Mouse (Mus musculus) CH12.LX (cell line): Measurements from ENCODE around the gene Tacc3. TPM values are rescaled to one million over a fixed set of nuclear protein-coding genes. Genes with fewer than 3 reads are reported as not detected.

Experiments
- DNase-seq: peaks from one replicate; pipeline ENCODE4 v3.0.0-alpha.2; 2013; ENCODE audit errors: extremely low read depth
- H3K27ac ChIP-seq: 2 replicates; pipeline ENCODE4 v1.5.1; 2012; ENCODE audit warnings: low read depth, mild to moderate bottlenecking, control low read depth, moderate library complexity; ENCODE audit not compliant: insufficient read depth
- H3K27me3 ChIP-seq: replicated peaks from 2 replicates; pipeline ENCODE3; 2012; ENCODE audit warnings: inconsistent platforms
- H3K36me3 ChIP-seq, 2 experiments: replicated peaks in 1 of 2; 2 replicates each; pipeline versions ENCODE3 to v1.6.1; 2012; ENCODE audit warnings: inconsistent platforms in 1 of 2, low read length in 1 of 2, mild to moderate bottlenecking in 1 of 2, mixed read lengths in 1 of 2, moderate library complexity in 1 of 2; ENCODE audit not compliant: control insufficient read depth in 1 of 2, insufficient read depth in 1 of 2
- H3K4me1 ChIP-seq, 2 experiments: 2 replicates each; pipeline ENCODE4 v1.6.1; 2012; ENCODE audit warnings: inconsistent platforms in 1 of 2, moderate library complexity in 1 of 2; ENCODE audit not compliant: insufficient read depth in 2 of 2, control insufficient read depth in 1 of 2
- H3K4me2 ChIP-seq: 2 replicates; pipeline ENCODE4 v1.6.1; 2012; ENCODE audit warnings: low read depth, mild to moderate bottlenecking, control low read depth; ENCODE audit not compliant: poor library complexity, insufficient read depth, severe bottlenecking
- H3K4me3 ChIP-seq, 3 experiments: fragments of 150-350 bp in 1 of 3; sonication (generic) in 1 of 3; replicated peaks in 1 of 3; 2 replicates each; pipeline versions ENCODE3 to v1.5.1; 2011 to 2012; ENCODE audit warnings: low read depth in 2 of 3, low read length in 2 of 3, mild to moderate bottlenecking in 2 of 3, moderate library complexity in 2 of 3, control low read depth in 1 of 3, improper control_type of control experiment in 1 of 3, inconsistent platforms in 1 of 3, mixed read lengths in 1 of 3; ENCODE audit not compliant: poor library complexity in 1 of 3
- H3K79me2 ChIP-seq: replicated peaks from 2 replicates; pipeline ENCODE4 v1.6.1; 2012; ENCODE audit warnings: mild to moderate bottlenecking, moderate library complexity; ENCODE audit not compliant: control insufficient read depth, poor library complexity, insufficient read depth, severe bottlenecking; ENCODE audit errors: extremely low read depth
- H3K9ac ChIP-seq: 2 replicates; pipeline ENCODE4 v1.6.1; 2012; ENCODE audit warnings: low read depth, mild to moderate bottlenecking, control low read depth, moderate library complexity; ENCODE audit not compliant: insufficient read depth
- H3K9me3 ChIP-seq: replicated peaks from 2 replicates; pipeline ENCODE3; 2012; ENCODE audit warnings: low read length, inconsistent platforms, mixed read lengths
- BHLHE40 ChIP-seq: IDR thresholded peaks from 2 replicates; pipeline ENCODE4 v1.6.1; 2011; ENCODE audit warnings: mild to moderate bottlenecking, low read depth, low read length, improper control_type of control experiment
- CHD1 ChIP-seq: IDR thresholded peaks from 2 replicates; pipeline ENCODE4 v1.6.1; 2012; ENCODE audit warnings: low read depth, low read length, improper control_type of control experiment, inconsistent platforms
- CHD2 ChIP-seq: IDR thresholded peaks from 2 replicates; pipeline ENCODE4 v1.6.1; 2011; ENCODE audit warnings: low read length, improper control_type of control experiment
- CTCF ChIP-seq, 2 experiments: IDR thresholded peaks in 1 of 2; conservative IDR thresholded peaks in 1 of 2; 2 replicates each; pipeline ENCODE4 v1.5.1; 2011 to 2012; ENCODE audit warnings: low read depth in 2 of 2, low read length in 2 of 2, improper control_type of control experiment in 1 of 2, inconsistent platforms in 1 of 2, mild to moderate bottlenecking in 1 of 2, moderate library complexity in 1 of 2
- E2F4 ChIP-seq: IDR thresholded peaks from 2 replicates; pipeline ENCODE4 v1.6.1; 2011; ENCODE audit warnings: low read depth, low read length, improper control_type of control experiment; ENCODE audit not compliant: insufficient replicate concordance
- EP300 ChIP-seq: IDR thresholded peaks from 2 replicates; pipeline ENCODE4 v1.6.1; 2011; ENCODE audit warnings: low read length, improper control_type of control experiment
- ETS1 ChIP-seq: conservative IDR thresholded peaks from 2 replicates; pipeline ENCODE4 v1.6.1; 2012; ENCODE audit warnings: low read depth, mild to moderate bottlenecking, inconsistent platforms, low read length, improper control_type of control experiment, moderate library complexity
- HCFC1 ChIP-seq: IDR thresholded peaks from 2 replicates; pipeline ENCODE4 v1.6.1; 2012; ENCODE audit warnings: low read depth, mild to moderate bottlenecking, inconsistent platforms, low read length, improper control_type of control experiment
- JUND ChIP-seq: conservative IDR thresholded peaks from 2 replicates; pipeline ENCODE4 v1.6.1; 2011; ENCODE audit warnings: low read depth, low read length, improper control_type of control experiment
- MAX ChIP-seq: IDR thresholded peaks from 2 replicates; pipeline ENCODE4 v1.6.1; 2011; ENCODE audit warnings: low read length, improper control_type of control experiment
- MEF2A ChIP-seq: IDR thresholded peaks from 2 replicates; pipeline ENCODE4 v1.6.1; 2014; ENCODE audit warnings: low read depth, mild to moderate bottlenecking, inconsistent platforms, low read length, improper control_type of control experiment, borderline replicate concordance
- NRF1 ChIP-seq: IDR thresholded peaks from 2 replicates; pipeline ENCODE4 v1.6.1; 2014; ENCODE audit warnings: low read depth, mild to moderate bottlenecking, inconsistent platforms, low read length, improper control_type of control experiment, moderate library complexity
- PAX5 ChIP-seq: IDR thresholded peaks from 2 replicates; pipeline ENCODE4 v1.6.1; 2012; ENCODE audit warnings: low read length, inconsistent platforms, mixed read lengths
- POLR2AphosphoS2 ChIP-seq: IDR thresholded peaks from 2 replicates; pipeline ENCODE4 v1.6.1; 2011; ENCODE audit warnings: low read depth, low read length, improper control_type of control experiment
- SIN3A ChIP-seq: IDR thresholded peaks from 2 replicates; pipeline ENCODE4 v1.6.1; 2012; ENCODE audit warnings: low read length, improper control_type of control experiment, inconsistent platforms
- SMC3 ChIP-seq: IDR thresholded peaks from 2 replicates; pipeline ENCODE4 v1.6.1; 2011; ENCODE audit warnings: low read depth, low read length, improper control_type of control experiment
- USF1 ChIP-seq: IDR thresholded peaks from 2 replicates; pipeline ENCODE4 v1.6.1; 2014; ENCODE audit warnings: low read depth, mild to moderate bottlenecking, inconsistent platforms, low read length, improper control_type of control experiment
- USF2 ChIP-seq: conservative IDR thresholded peaks from 2 replicates; pipeline ENCODE4 v1.6.1; 2011; ENCODE audit warnings: low read depth, low read length, improper control_type of control experiment
- ZC3H11A ChIP-seq: IDR thresholded peaks from 2 replicates; pipeline ENCODE4 v1.6.1; 2012; ENCODE audit warnings: low read depth, mild to moderate bottlenecking, inconsistent platforms, low read length, improper control_type of control experiment
- ZKSCAN1 ChIP-seq: IDR thresholded peaks from 2 replicates; pipeline ENCODE4 v1.6.1; 2012; ENCODE audit warnings: low read depth, inconsistent platforms, low read length, improper control_type of control experiment, borderline replicate concordance
- ZMIZ1 ChIP-seq: IDR thresholded peaks from 2 replicates; pipeline ENCODE4 v1.6.1; 2012; ENCODE audit warnings: low read depth, mild to moderate bottlenecking, inconsistent platforms, low read length, improper control_type of control experiment
- ZNF384 ChIP-seq: IDR thresholded peaks from 2 replicates; pipeline ENCODE4 v1.6.1; 2012; ENCODE audit warnings: low read depth, low read length, improper control_type of control experiment, inconsistent platforms
- dilution Hi-C: fragments of 300-500 bp; cut with MboI; formaldehyde crosslinking; loops from 2 replicates; pipeline ENCODE4 v1.14.3; 2020; ENCODE audit warnings: low sequenced_read_pairs; ENCODE audit not compliant: extremely low pct_unique_long_range_greater_than_20kb, extremely low pct_ligation_motif_present
- in situ Hi-C: fragments of 300-500 bp; cut with MboI; formaldehyde crosslinking; loops from 3 replicates; pipeline ENCODE4 v1.14.3; 2019; ENCODE audit warnings: low sequenced_read_pairs, low pct_ligation_motif_present, low pct_unique_long_range_greater_than_20kb, mixed read lengths
- polyA plus RNA-seq: library from polyadenylated mRNA; unstranded; fragments of >175 nt; gene quantifications from 2 replicates; pipeline ENCODE4 v1.2.1, GENCODE M21; 2012; ENCODE audit warnings: low read depth; ENCODE audit not compliant: insufficient read length
- total RNA-seq, 2 experiments: library from RNA; depleted of rRNA; stranded (reverse); fragments of 300-350 nt in 1 of 2; fragments of >200 nt in 1 of 2; gene quantifications; 2 replicates each; pipeline ENCODE4 v1.2.3; 2012 to 2014

The Tacc3 gene
- total and polyA plus RNA-seq, 3 experiments, result 89.4 to 186 (median 160) TPM

DNA sequence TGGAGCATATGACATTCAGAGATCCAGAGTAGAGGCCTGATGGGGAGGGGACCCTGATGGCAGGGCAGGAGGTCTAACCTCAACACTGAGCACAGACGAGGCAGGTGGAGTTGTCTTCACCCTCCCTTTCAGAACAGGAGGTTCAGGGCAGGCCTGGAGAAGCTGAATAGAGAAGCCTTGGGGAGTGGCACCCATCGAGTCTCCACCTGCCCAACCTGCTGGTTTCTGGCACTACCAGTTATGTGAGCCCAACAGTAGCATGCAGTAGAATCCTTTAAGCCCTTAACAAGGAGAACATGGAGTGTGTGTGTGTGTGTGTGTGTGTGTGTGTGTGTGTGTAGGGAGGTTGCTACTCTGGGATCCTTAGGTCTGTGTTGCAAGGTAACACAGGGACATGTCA, 54.6 kb downstream of the Tacc3 start:
- H3K4me2 ChIP-seq, result no peak overlapping the region
- dilution Hi-C loops (no loop called here), in situ Hi-C loops (no loop called here)
- no peaks in the 10 kb centered on the region for H3K79me2 ChIP-seq
- H3K4me3 ChIP-seq, result no peak overlapping the region
- no peak overlapping the region for H3K9ac ChIP-seq
- DNase-seq, result no peak
- no peaks in the 10 kb centered on the region for H3K36me3 ChIP-seq
- TF ChIP-seq SIN3A (no peak), NRF1 (no peak), ZC3H11A (no peak)
- H3K4me1 ChIP-seq, result peaks cover 0 to 9% of the 10 kb centered on the region in 2 experiments; a peak in 2 of 4 replicates
- H3K27me3 ChIP-seq, result peaks cover 36% of the 10 kb centered on the region
- H3K9me3 ChIP-seq, result no peaks in the 10 kb centered on the region
- no peak overlapping the region for H3K27ac ChIP-seq

DNA sequence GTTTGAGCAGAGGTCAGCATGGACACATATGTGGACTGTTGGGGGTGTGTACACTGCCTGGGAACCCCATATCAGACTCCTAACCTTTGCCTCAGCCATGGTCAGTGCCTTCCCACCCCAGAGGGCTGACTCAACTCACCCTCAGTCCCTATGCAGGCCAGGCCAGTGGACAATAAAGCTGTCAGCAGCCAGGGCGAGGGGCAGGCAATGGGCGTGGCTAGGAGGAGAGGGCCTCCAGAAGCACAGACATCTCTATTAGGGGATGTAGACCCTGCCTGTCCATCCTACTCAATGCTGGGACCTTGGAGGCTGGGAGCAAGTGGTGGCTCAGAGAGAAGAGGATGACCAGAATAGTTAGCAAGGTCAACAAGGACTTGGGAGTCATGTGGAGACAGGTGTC, 57.3 kb downstream of the Tacc3 start:
- in situ Hi-C loops, result no loop called here
- no peak overlapping the region for H3K9ac ChIP-seq
- TF ChIP-seq MEF2A, result no peak
- no peak for TF ChIP-seq CTCF (conservative IDR thresholded peaks at IDR 0.05 in 1 of 2, IDR thresholded peaks at IDR 0.05 in 1 of 2; ENCODE audit: low read depth in 2 of 2, low read length in 2 of 2)
- TF ChIP-seq EP300, result no peak
- no peak for TF ChIP-seq ZNF384
- TF ChIP-seq MAX, result no peak
- TF ChIP-seq PAX5, result no peak
- no peak for TF ChIP-seq POLR2AphosphoS2
- no peak for TF ChIP-seq ZMIZ1
- TF ChIP-seq USF2, result no peak
- no peak for TF ChIP-seq USF1
- TF ChIP-seq CHD1, result no peak
- TF ChIP-seq SMC3, result no peak
- no peak for TF ChIP-seq HCFC1
- TF ChIP-seq ZKSCAN1, result no peak
- TF ChIP-seq CHD2, result no peak
- no peak for TF ChIP-seq ETS1
- no peak for TF ChIP-seq E2F4
- TF ChIP-seq JUND, result no peak
- TF ChIP-seq BHLHE40, result no peak
- TF ChIP-seq, all 38 proteins: peak for 0
- Histone ChIP-seq H3K9me3 (no peaks in the 10 kb centered on the region), H3K4me2 (no peak overlapping the region), H3K27me3 (peaks cover 45% of the 10 kb centered on the region), H3K27ac (no peak overlapping the region), H3K79me2 (no peaks in the 10 kb centered on the region), H3K4me3 (no peak overlapping the region), H3K4me1 (peaks cover 0 to 21% of the 10 kb centered on the region in 2 experiments; a peak in 2 of 4 replicates), H3K36me3 (no peaks in the 10 kb centered on the region)
- DNase-seq, result no peak
- dilution Hi-C loops, result no loop called here
